In the genomic region with DNA sequence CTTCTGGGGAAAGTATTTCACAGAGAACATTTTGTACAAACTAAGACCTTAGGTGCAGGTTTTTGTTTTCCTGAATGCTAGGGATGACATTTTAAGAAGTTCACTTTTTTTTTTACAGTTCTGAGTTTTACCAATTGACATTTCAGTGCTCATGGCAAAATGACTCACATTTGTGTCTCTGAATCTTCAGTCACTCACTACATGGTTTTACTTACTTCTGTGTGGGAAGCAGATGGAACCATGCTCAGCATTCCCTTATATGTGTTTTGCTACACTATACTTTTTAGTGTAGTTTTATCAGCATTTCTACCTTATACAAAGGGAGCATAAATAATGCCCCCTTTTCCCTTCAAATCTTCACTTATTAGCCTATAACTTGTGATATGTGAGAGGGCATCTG, we compare ENCODE assay signal across 14 mouse cellular contexts.
"Had no signal": no experiment of that assay in that cellular context is flagged by ENCODE, and none has a peak within 500 bp of the region (broad histone marks: within the 10 kb centered on the region; RNA-seq: fewer than 3 reads in every experiment).

No protein-coding gene starts in this region.

- H3K36me3 ChIP-seq: midbrain, embryonic 10.5 days; midbrain, embryonic 12.5 days; neural tube, embryonic 12.5 days; stomach, embryonic 15.5 days had no signal

- H3K4me1 ChIP-seq: midbrain, embryonic 10.5 days; midbrain, embryonic 12.5 days; neural tube, embryonic 12.5 days; stomach, embryonic 15.5 days had no signal

- H3K4me3 ChIP-seq: midbrain, embryonic 10.5 days; midbrain, embryonic 12.5 days; neural tube, embryonic 12.5 days; stomach, embryonic 15.5 days had no signal

- H3K27ac ChIP-seq: midbrain, embryonic 10.5 days; midbrain, embryonic 12.5 days; neural tube, embryonic 12.5 days; stomach, embryonic 15.5 days; stomach, postnatal 0 days had no signal

- H3K27me3 ChIP-seq: midbrain, embryonic 12.5 days; neural tube, embryonic 12.5 days; stomach, embryonic 15.5 days had no signal

- H3K4me2 ChIP-seq: lung, embryonic 14.5 days; midbrain, embryonic 12.5 days; neural tube, embryonic 12.5 days; stomach, embryonic 15.5 days had no signal

- DNase-seq: lung, adult 18-20 months; lung, embryonic 14.5 days; lung, postnatal 10 days; lung, postnatal 4 days; midbrain, embryonic 14.5 days; right cerebral cortex, postnatal 25 days; thymus, adult 2 months; thymus, postnatal 25 days; thymus, postnatal 4 days had no signal

- H3K9me3 ChIP-seq: midbrain, embryonic 10.5 days; midbrain, embryonic 12.5 days; neural tube, embryonic 12.5 days; stomach, embryonic 15.5 days had no signal
